Mouse (Mus musculus) heart, embryonic 14.5 days (tissue): Measurements from ENCODE around the gene Mmgt1. TPM values are rescaled to one million over a fixed set of nuclear protein-coding genes. Genes with fewer than 3 reads are reported as not detected.

Experiments
- ATAC-seq: fragments of 200-750 bp; cut with Nextera tagmentation; 2 replicates; pipeline ENCODE4 v1.8.0; 2017; ENCODE audit warnings: low read depth, moderate TSS enrichment; ENCODE audit not compliant: insufficient number of reproducible peaks, insufficient read depth, low FRiP score
- H3K27ac ChIP-seq, 2 experiments: fragments of 200-500 bp in 1 of 2; fragments of 300-500 bp in 1 of 2; sonication (generic) in 1 of 2; replicated peaks in 1 of 2; 2 replicates each; pipeline ENCODE4 v1.5.1; 2012 to 2014; ENCODE audit warnings: low read depth in 2 of 2, low read length in 2 of 2, control low read depth in 1 of 2, mild to moderate bottlenecking in 1 of 2, mixed read lengths in 1 of 2; ENCODE audit not compliant: control insufficient read depth in 1 of 2, insufficient read depth in 1 of 2
- H3K27me3 ChIP-seq: fragments of 300-500 bp; sonication (generic); 2 replicates; pipeline ENCODE4 v1.6.1; 2014; ENCODE audit warnings: mild to moderate bottlenecking, low read length, control low read depth; ENCODE audit not compliant: control insufficient read depth, insufficient read depth
- H3K36me3 ChIP-seq: fragments of 300-500 bp; sonication (generic); 2 replicates; pipeline ENCODE4 v1.6.1; 2014; ENCODE audit warnings: mild to moderate bottlenecking, control low read depth, low read length, mixed read lengths; ENCODE audit not compliant: control insufficient read depth, insufficient read depth
- H3K4me1 ChIP-seq, 2 experiments: fragments of 200-500 bp in 1 of 2; fragments of 300-500 bp in 1 of 2; sonication (generic) in 1 of 2; 2 replicates each; pipeline ENCODE4 v1.6.1; 2012 to 2014; ENCODE audit warnings: low read length in 2 of 2, control low read depth in 1 of 2, mixed read lengths in 1 of 2; ENCODE audit not compliant: control insufficient read depth in 2 of 2, insufficient read depth in 2 of 2
- H3K4me2 ChIP-seq: fragments of 300-500 bp; sonication (generic); 2 replicates; pipeline ENCODE4 v1.6.1; 2014; ENCODE audit warnings: mild to moderate bottlenecking, low read length
- H3K4me3 ChIP-seq, 2 experiments: fragments of 200-500 bp in 1 of 2; fragments of 300-500 bp in 1 of 2; sonication (generic) in 1 of 2; 2 replicates each; pipeline ENCODE4 v1.5.1; 2012 to 2014; ENCODE audit warnings: low read length in 2 of 2, mild to moderate bottlenecking in 2 of 2, control low read depth in 1 of 2, low read depth in 1 of 2, moderate library complexity in 1 of 2; ENCODE audit not compliant: control insufficient read depth in 1 of 2, insufficient read depth in 1 of 2
- H3K9ac ChIP-seq: fragments of 300-500 bp; sonication (generic); 2 replicates; pipeline ENCODE4 v1.6.1; 2014; ENCODE audit warnings: mild to moderate bottlenecking, low read length
- H3K9me3 ChIP-seq: fragments of 300-500 bp; sonication (generic); 2 replicates; pipeline ENCODE4 v1.6.1; 2016; ENCODE audit warnings: low read length, control low read depth; ENCODE audit not compliant: control insufficient read depth
- WGBS: fragments of 180-500 bp; shearing (Covaris S2); extraction: QIAGEN DNeasy Blood & Tissue Kit; methylation state at CpG from one replicate; pipeline ENCODE4 v1.1.7; 2014; 5-methylcytosine and 5-hydroxymethylcytosine counted together
- polyA plus RNA-seq: library from polyadenylated mRNA; unstranded; fragments of >200 nt; fragmentation: Nextera tagmentation; extraction: Ambion mirVana; gene quantifications from 2 replicates; pipeline ENCODE4 v1.2.1, GENCODE M21; 2014

Mmgt1 gene
- polyA plus RNA-seq = 27.5 and 29.1 TPM in 2 replicates

GRCm38 (mm10) chrX:56597887-56598640 lies at the start of gene Mmgt1:
Gene Mmgt1 (minus strand): TSS chrX:56598069.
- peak within 1 kb of the TSS; percentile 75 to 76 for H3K4me3 ChIP-seq
- ATAC-seq = peak; percentile 98
- H3K9me3 ChIP-seq = no peaks in the 10 kb centered on the region
- H3K4me1 ChIP-seq = peaks cover 0 to 4% of the 10 kb centered on the region in 2 experiments; a peak in 2 of 4 replicates
- H3K4me2 ChIP-seq = peak within 1 kb of the TSS; percentile 65
- peak within 1 kb of the TSS; percentile 88 for H3K9ac ChIP-seq
- no peaks in the 10 kb centered on the region for H3K27me3 ChIP-seq
- WGBS = 18% methylated on average over 44 of the region's 44 CpGs
- peak within 1 kb of the TSS; percentile 72 to 80 for H3K27ac ChIP-seq
- H3K36me3 ChIP-seq = peaks cover 12% of the 10 kb centered on the region; the same call in 1 of the 2 replicates

GRCm38 (mm10) chrX:56640066-56640465 lies 42.2 kb upstream of the Mmgt1 start:
- H3K27ac ChIP-seq = no peak overlapping the region
- H3K36me3 ChIP-seq = peaks cover 5% of the 10 kb centered on the region; the same call in 1 of the 2 replicates
- no peak overlapping the region for H3K9ac ChIP-seq
- H3K9me3 ChIP-seq = no peaks in the 10 kb centered on the region
- H3K4me3 ChIP-seq = no peak overlapping the region
- H3K4me1 ChIP-seq = no peaks in the 10 kb centered on the region
- no peak overlapping the region for H3K4me2 ChIP-seq
- WGBS = 21% methylated on average over 1 of the region's 1 CpGs
- no peaks in the 10 kb centered on the region for H3K27me3 ChIP-seq
- no peak for ATAC-seq

GRCm38 (mm10) chrX:56636185-56636584 lies 38.3 kb upstream of the Mmgt1 start:
- 86% methylated on average over 5 of the region's 5 CpGs for WGBS
- no peak overlapping the region for H3K4me3 ChIP-seq
- ATAC-seq = no peak

GRCm38 (mm10) chrX:56615236-56615635 lies 17.4 kb upstream of the Mmgt1 start:
- Histone ChIP-seq H3K9me3 (no peaks in the 10 kb centered on the region), H3K9ac (no peak overlapping the region), H3K27me3 (no peaks in the 10 kb centered on the region), H3K4me1 (no peaks in the 10 kb centered on the region), H3K4me3 (no peak overlapping the region), H3K4me2 (no peak overlapping the region), H3K27ac (no peak overlapping the region), H3K36me3 (no peaks in the 10 kb centered on the region)
- ATAC-seq = no peak
- WGBS = 79% methylated on average over 2 of the region's 2 CpGs

More at GRCm38 (mm10) chrX:56636185-56636584, 38.3 kb upstream of the Mmgt1 start:
- no peak overlapping the region for H3K4me2 ChIP-seq
- no peaks in the 10 kb centered on the region for H3K27me3 ChIP-seq
- no peaks in the 10 kb centered on the region for H3K4me1 ChIP-seq
- H3K27ac ChIP-seq = no peak overlapping the region
- peaks cover 7% of the 10 kb centered on the region; the same call in 1 of the 2 replicates for H3K36me3 ChIP-seq
- H3K9ac ChIP-seq = no peak overlapping the region
- H3K9me3 ChIP-seq = no peaks in the 10 kb centered on the region

- H3K9me3 ChIP-seq = no peaks in the 10 kb centered on the region
- peak overlapping the region; percentile 63 to 81 for H3K4me3 ChIP-seq
- WGBS = 15% methylated on average over 13 of the region's 13 CpGs
- no peak for ATAC-seq
- H3K36me3 ChIP-seq = no peaks in the 10 kb centered on the region
- H3K9ac ChIP-seq = peak overlapping the region; percentile 80
- no peaks in the 10 kb centered on the region for H3K27me3 ChIP-seq
- H3K27ac ChIP-seq = peak overlapping the region; percentile 25 to 55; a peak in 1 of 4 replicates
- H3K4me2 ChIP-seq = peak overlapping the region; percentile 71
- no peaks in the 10 kb centered on the region for H3K4me1 ChIP-seq
These were observed 12.4 kb upstream of the Mmgt1 start for GRCm38 (mm10) chrX:56610318-56610694.

GRCm38 (mm10) chrX:56609623-56610317 lies 11.9 kb upstream of the Mmgt1 start, which contains the start of gene Slc9a6:
Gene Slc9a6 (plus strand): TSS chrX:56609757.
- H3K9me3 ChIP-seq = no peaks in the 10 kb centered on the region
- peak within 1 kb of the TSS; percentile 80 for H3K9ac ChIP-seq
- no peaks in the 10 kb centered on the region for H3K36me3 ChIP-seq
- no peaks in the 10 kb centered on the region for H3K27me3 ChIP-seq
- H3K4me1 ChIP-seq = no peaks in the 10 kb centered on the region
- H3K4me2 ChIP-seq = peak within 1 kb of the TSS; percentile 71
- H3K4me3 ChIP-seq = peak within 1 kb of the TSS; percentile 63 to 81
- WGBS = 8% methylated on average over 38 of the region's 50 CpGs
- peak within 1 kb of the TSS; percentile 25 to 55; a peak in 3 of 4 replicates for H3K27ac ChIP-seq
- ATAC-seq = peak; percentile 98

GRCm38 (mm10) chrX:56609285-56609622 lies 11.4 kb upstream of the Mmgt1 start:
- Histone ChIP-seq H3K9ac (peak overlapping the region; percentile 80), H3K27me3 (no peaks in the 10 kb centered on the region), H3K36me3 (no peaks in the 10 kb centered on the region), H3K4me3 (peak overlapping the region; percentile 48 to 63), H3K4me1 (no peaks in the 10 kb centered on the region), H3K27ac (peak overlapping the region in 1 of 2 experiments; percentile 14; a peak in 1 of 4 replicates), H3K9me3 (no peaks in the 10 kb centered on the region), H3K4me2 (peak overlapping the region; percentile 56)
- no peak for ATAC-seq
- WGBS = 25% methylated on average over 7 of the region's 7 CpGs
